Mouse (Mus musculus) limb, embryonic 13.5 days (tissue): Measurements from ENCODE around the gene Crb3. TPM values are rescaled to one million over a fixed set of nuclear protein-coding genes. Genes with fewer than 3 reads are reported as not detected.

Source experiments
- ATAC-seq: fragments of 200-750 bp; cut with Nextera tagmentation; 2 replicates; pipeline ENCODE4 v1.8.0; 2017; ENCODE audit warnings: low read depth, moderate number of reproducible peaks, moderate TSS enrichment; ENCODE audit not compliant: low FRiP score
- H3K27ac ChIP-seq: fragments of 300-500 bp; sonication (generic); 2 replicates; pipeline ENCODE4 v1.5.1; 2015; ENCODE audit warnings: inconsistent platforms, mild to moderate bottlenecking, moderate library complexity
- H3K27me3 ChIP-seq: fragments of 300-500 bp; sonication (generic); 2 replicates; pipeline ENCODE4 v1.6.1; 2015; ENCODE audit warnings: mild to moderate bottlenecking, inconsistent platforms
- H3K36me3 ChIP-seq: fragments of 300-500 bp; sonication (generic); 2 replicates; pipeline ENCODE4 v1.6.1; 2015; ENCODE audit warnings: inconsistent platforms, mild to moderate bottlenecking, moderate library complexity
- H3K4me1 ChIP-seq: fragments of 300-500 bp; sonication (generic); 2 replicates; pipeline ENCODE4 v1.6.1; 2015; ENCODE audit warnings: inconsistent platforms
- H3K4me2 ChIP-seq: fragments of 300-500 bp; sonication (generic); replicated peaks from 2 replicates; pipeline ENCODE4 v1.6.1; 2015; ENCODE audit warnings: inconsistent platforms, mild to moderate bottlenecking, moderate library complexity
- H3K4me3 ChIP-seq: fragments of 300-500 bp; sonication (generic); 2 replicates; pipeline ENCODE4 v1.5.1; 2015; ENCODE audit warnings: moderate library complexity, mild to moderate bottlenecking, inconsistent platforms
- H3K9ac ChIP-seq: fragments of 300-500 bp; sonication (generic); 2 replicates; pipeline ENCODE4 v1.6.1; 2015; ENCODE audit warnings: mild to moderate bottlenecking, inconsistent platforms
- H3K9me3 ChIP-seq: fragments of 300-500 bp; sonication (generic); 2 replicates; pipeline ENCODE4 v1.6.1; 2016; ENCODE audit warnings: inconsistent platforms
- WGBS: fragments of 180-500 bp; shearing (Covaris S2); methylation state at CpG from one replicate; pipeline ENCODE4 v1.1.7; 2015; 5-methylcytosine and 5-hydroxymethylcytosine counted together
- polyA plus RNA-seq: library from polyadenylated mRNA; unstranded; fragments of >200 nt; fragmentation: Nextera tagmentation; extraction: Ambion mirVana; gene quantifications from 2 replicates; pipeline ENCODE4 v1.2.1, GENCODE M21; 2015

Crb3 gene
- polyA plus RNA-seq, 1 experiment from 2014 or later, result 2.9 TPM

DNA sequence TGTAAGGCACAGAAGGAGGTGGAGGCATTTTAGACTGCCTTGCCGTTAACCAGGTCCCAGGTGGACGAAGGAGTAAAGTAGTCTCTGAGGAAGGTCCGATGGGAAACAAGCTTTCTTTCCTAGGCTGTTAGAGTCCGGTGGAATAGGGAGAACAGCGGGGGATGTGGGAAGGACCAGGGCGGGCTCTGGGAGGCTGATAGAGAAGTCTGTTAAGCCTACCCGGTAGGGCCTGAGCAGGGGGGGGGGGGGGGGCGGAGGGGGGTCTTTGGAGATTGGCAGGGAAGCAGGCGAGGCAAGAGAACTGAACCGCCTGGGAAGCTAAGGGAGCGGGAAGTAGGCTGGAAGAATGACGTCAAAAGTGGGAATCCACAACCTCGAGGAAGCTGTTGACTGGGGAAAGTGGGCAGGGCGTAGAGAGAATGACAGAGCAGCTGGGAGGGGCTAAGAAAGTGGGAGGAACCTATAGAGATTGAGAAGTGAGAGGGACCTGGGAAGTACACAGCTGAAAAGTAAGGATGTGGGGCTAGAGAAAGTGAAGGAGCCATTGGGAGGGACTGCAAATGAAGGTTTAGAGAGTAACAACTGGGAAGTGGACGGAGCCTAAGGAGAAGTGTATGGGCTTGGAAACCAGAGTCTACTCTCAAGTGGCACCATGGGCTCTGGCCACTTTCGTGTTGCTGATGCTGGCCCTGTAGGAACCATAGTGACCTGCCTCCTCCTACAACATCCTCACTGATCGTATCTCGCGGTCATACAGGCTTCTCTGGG lies 37.1 kb downstream of the Crb3 start:
- peak overlapping the region; percentile 26 for H3K4me3 ChIP-seq
- peak; percentile 90 for ATAC-seq
- H3K9ac ChIP-seq, result no peak overlapping the region; the same call in 1 of the 2 replicates
- H3K36me3 ChIP-seq, result no peaks in the 10 kb centered on the region
- H3K27me3 ChIP-seq, result peaks cover 11% of the 10 kb centered on the region
- H3K27ac ChIP-seq, result no peak overlapping the region
- H3K4me1 ChIP-seq, result peaks cover 9% of the 10 kb centered on the region; the same call in 1 of the 2 replicates
- H3K9me3 ChIP-seq, result no peaks in the 10 kb centered on the region
- H3K4me2 ChIP-seq, result peak overlapping the region; percentile 56
- under 1% methylated on average over 17 of the region's 19 CpGs for WGBS

DNA sequence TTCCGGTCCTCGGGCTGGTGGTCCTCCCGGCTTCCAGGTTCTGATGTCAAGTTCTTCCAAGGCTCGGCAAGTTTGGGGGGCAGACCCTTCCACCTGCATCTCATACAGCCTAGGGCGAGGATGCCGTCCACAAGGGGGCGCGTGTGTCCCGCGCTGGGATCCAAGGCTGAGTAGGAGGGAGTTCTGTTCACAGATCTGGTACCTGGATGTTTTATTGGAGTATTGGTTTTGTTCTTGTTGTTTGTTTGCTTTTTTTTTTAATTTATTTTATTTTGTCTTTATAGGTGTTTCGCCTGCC lies 37.7 kb downstream of the Crb3 start:
- Histone ChIP-seq H3K9me3 (no peaks in the 10 kb centered on the region), H3K27me3 (peaks cover 11% of the 10 kb centered on the region), H3K4me2 (peak overlapping the region; percentile 56), H3K36me3 (no peaks in the 10 kb centered on the region), H3K27ac (no peak overlapping the region), H3K9ac (no peak overlapping the region; the same call in 1 of the 2 replicates), H3K4me1 (peaks cover 9% of the 10 kb centered on the region; the same call in 1 of the 2 replicates), H3K4me3 (peak overlapping the region; percentile 26)
- peak; percentile 83 for ATAC-seq
- under 1% methylated on average over 11 of the region's 11 CpGs for WGBS

DNA sequence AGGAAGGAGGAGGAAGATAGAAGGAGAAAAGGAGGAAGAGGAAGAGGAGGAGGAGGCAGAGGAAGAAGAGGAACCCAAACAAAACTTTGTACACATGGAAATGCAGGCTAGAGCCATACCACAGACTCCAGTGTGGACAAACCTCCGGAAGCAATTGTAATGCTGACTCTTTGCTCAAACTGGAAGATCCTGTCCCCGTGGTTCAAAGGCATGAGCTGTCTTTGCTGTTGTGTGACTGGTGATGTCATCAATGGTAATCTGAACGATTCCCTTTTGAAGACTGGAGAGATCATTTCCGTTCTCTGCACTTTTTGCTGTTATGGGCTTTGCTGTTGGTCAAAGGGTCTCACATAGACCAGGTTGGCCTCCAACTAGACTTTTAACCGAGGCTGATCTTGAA lies 39.4 kb downstream of the Crb3 start:
- ATAC-seq, result no peak
- H3K4me3 ChIP-seq, result no peak overlapping the region
- peaks cover 9% of the 10 kb centered on the region; the same call in 1 of the 2 replicates for H3K4me1 ChIP-seq
- H3K36me3 ChIP-seq, result 0 out of 2 replicates have a peak, but pooled peaks cover 3% of the 10 kb centered on the region
- no peaks in the 10 kb centered on the region for H3K9me3 ChIP-seq
- H3K9ac ChIP-seq, result no peak overlapping the region
- WGBS, result 82% methylated on average over 5 of the region's 5 CpGs
- peaks cover 11% of the 10 kb centered on the region for H3K27me3 ChIP-seq
- H3K27ac ChIP-seq, result no peak overlapping the region
- H3K4me2 ChIP-seq, result no peak overlapping the region

DNA sequence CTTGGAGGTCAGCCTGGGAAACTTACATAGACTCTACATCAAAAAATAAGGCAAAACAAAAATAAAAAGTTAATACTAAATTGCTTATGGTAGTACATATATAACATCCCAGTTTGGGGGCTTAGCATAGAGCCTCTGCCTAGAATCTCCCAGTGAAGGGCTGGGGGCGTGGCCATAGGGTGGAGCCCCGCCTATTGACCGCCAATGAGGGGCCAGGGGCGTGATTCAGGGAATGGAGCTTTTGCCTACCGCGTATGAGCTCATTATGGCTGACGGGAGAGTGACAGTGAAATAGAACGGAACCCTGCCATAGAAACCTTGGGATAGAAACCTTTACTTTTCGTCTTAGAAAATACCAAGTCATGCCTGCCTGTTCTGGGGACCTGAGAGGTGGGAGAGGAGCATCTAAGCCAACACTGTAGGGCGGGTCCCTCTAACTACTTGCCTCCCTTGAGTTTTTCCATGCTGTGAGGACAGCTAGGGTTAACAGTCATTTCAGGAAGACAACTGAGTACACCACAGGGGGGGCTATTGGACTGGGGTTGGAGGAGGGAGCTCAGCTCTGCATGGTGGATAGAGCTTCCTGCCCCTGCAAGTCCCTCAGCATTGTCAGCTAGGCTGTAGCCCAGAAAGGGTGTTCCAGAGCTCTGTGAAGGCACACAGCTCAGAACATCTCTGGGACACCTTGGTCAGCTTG lies 40.9 kb downstream of the Crb3 start:
- 8% methylated on average over 10 of the region's 10 CpGs for WGBS
- ATAC-seq, result no peak

DNA sequence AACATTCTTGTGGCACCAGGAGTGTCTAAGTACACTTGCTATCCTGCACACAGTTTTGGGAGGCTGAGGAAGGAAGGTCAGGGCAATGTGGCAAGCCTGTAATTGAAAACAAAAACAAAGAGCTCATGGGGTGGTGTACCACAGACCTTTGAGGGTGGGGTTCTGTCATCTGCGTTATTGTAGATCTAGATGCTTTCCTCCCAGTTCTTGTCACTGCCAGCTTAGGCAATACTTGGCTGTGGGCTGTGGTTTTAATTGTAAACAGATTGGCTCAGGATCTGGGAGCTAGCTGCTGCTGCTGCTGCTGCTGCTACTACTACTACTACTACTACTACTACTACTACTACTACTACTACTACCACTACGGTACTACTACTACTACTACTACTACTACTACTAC lies 43.4 kb downstream of the Crb3 start:
- no peak overlapping the region for H3K9ac ChIP-seq
- no peak overlapping the region for H3K4me3 ChIP-seq
- H3K4me2 ChIP-seq, result no peak overlapping the region
- no peak overlapping the region for H3K27ac ChIP-seq
- peaks cover 21% of the 10 kb centered on the region for H3K4me1 ChIP-seq
- whole genome bisulfite sequencing, result 69% methylated on average over 2 of the region's 2 CpGs
- H3K36me3 ChIP-seq, result peaks cover 8% of the 10 kb centered on the region
- no peak for ATAC-seq
- H3K27me3 ChIP-seq, result no peaks in the 10 kb centered on the region
- H3K9me3 ChIP-seq, result no peaks in the 10 kb centered on the region

More for the DNA sequence above, 40.9 kb downstream of the Crb3 start:
- peaks cover 10% of the 10 kb centered on the region for H3K27me3 ChIP-seq
- H3K27ac ChIP-seq, result no peak overlapping the region
- peaks cover 15% of the 10 kb centered on the region for H3K4me1 ChIP-seq
- no peak overlapping the region for H3K4me2 ChIP-seq
- H3K4me3 ChIP-seq, result no peak overlapping the region
- H3K9me3 ChIP-seq, result no peaks in the 10 kb centered on the region
- H3K36me3 ChIP-seq, result 0 out of 2 replicates have a peak, but pooled peaks cover 3% of the 10 kb centered on the region
- H3K9ac ChIP-seq, result no peak overlapping the region

DNA sequence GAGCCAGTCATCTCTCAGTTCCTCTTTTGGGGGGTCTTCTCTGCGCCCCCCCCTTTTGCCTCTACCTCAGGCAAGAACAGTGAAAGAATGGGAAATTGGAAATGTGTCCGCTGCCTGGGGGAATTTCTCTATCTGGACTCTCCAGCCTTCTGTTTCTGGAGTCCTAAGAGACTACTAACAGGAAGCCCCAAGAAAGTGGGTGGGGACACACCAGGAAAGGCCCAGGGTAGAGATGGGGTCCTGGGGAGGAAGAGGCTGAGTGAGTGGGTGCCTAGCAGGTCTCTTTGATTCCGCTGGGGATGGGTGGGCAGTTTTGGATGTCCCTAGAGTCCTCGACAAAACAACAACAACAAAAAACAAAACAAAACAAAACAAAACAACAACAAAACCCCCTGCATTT lies 45.6 kb downstream of the Crb3 start:
- no peaks in the 10 kb centered on the region for H3K27me3 ChIP-seq
- no peak overlapping the region for H3K27ac ChIP-seq
- H3K4me1 ChIP-seq, result peaks cover 22% of the 10 kb centered on the region
- ATAC-seq, result peak; percentile 12; the same call in 1 of the 2 replicates
- WGBS, result 44% methylated on average over 4 of the region's 4 CpGs
- H3K36me3 ChIP-seq, result peaks cover 9% of the 10 kb centered on the region
- H3K9ac ChIP-seq, result peak overlapping the region; percentile 77; the same call in 1 of the 2 replicates
- H3K9me3 ChIP-seq, result no peaks in the 10 kb centered on the region
- peak overlapping the region; percentile 78 for H3K4me2 ChIP-seq
- peak overlapping the region; percentile 71 for H3K4me3 ChIP-seq

DNA sequence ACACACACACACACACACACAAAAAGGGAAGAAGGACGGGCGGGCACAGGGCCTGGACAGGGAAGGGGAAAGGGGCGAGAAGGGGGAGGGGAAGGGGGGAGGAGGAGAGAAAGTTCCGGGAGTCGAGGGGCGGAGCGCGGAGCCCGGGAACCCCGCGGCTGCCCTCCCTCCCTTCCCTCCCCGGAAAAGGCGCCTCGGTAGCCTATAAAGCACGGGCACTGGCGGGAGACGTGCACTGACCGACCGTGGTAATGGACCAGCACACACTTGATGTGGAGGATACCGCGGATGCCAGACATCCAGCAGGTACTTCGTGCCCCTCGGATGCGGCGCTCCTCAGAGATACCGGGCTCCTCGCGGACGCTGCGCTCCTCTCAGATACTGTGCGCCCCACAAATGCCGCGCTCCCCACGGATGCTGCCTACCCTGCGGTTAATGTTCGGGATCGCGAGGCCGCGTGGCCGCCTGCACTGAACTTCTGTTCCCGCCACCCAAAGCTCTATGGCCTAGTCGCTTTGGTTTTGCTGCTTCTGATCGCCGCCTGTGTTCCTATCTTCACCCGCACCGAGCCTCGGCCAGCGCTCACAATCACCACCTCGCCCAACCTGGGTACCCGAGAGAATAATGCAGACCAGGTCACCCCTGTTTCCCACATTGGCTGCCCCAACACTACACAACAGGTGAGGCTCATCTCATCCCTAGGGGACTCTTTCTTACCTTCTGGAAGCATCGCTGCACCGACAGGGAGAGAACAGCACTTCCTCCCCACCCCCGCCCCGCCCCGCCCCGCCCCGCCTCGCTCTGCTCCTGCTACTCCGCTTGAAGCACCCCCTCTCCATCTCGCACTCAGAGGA lies 46.5 kb downstream of the Crb3 start, which contains the start of gene Tnfsf9:
Tnfsf9 (plus strand) TSS at position 145 of the 854 bp plus-strand sequence.
- ATAC-seq, result peak; percentile 80
- Histone ChIP-seq H3K36me3 (peaks cover 9% of the 10 kb centered on the region), H3K9ac (peak within 1 kb of the TSS; percentile 77), H3K27ac (peak within 1 kb of the TSS; percentile 58; the same call in 1 of the 2 replicates), H3K9me3 (no peaks in the 10 kb centered on the region), H3K4me1 (peaks cover 22% of the 10 kb centered on the region), H3K4me2 (peak within 1 kb of the TSS; percentile 78), H3K4me3 (peak within 1 kb of the TSS; percentile 71), H3K27me3 (no peaks in the 10 kb centered on the region)
- WGBS, result under 1% methylated on average over 59 of the region's 61 CpGs

DNA sequence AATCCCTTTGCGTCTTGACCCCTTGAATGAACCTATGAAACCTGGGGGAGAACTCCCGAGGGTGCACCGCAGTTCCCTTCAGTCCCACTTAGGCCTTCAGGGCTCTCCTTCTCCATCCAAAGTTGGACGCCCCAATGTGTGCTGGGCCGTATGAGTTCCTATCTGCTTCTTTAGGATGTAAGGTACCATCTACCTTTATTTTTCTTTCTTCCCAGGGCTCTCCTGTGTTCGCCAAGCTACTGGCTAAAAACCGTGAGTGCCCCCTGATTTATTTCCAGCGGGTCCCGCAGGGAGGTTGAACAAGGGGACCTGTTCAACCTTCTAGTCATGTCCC lies 47.1 kb downstream of the Crb3 start:
- no peak overlapping the region for H3K27ac ChIP-seq
- peak overlapping the region; percentile 77 for H3K9ac ChIP-seq
- ATAC-seq, result no peak

DNA sequence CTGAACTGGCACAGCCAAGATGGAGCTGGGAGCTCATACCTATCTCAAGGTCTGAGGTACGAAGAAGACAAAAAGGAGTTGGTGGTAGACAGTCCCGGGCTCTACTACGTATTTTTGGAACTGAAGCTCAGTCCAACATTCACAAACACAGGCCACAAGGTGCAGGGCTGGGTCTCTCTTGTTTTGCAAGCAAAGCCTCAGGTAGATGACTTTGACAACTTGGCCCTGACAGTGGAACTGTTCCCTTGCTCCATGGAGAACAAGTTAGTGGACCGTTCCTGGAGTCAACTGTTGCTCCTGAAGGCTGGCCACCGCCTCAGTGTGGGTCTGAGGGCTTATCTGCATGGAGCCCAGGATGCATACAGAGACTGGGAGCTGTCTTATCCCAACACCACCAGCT lies 48.2 kb downstream of the Crb3 start:
- no peak overlapping the region for H3K9ac ChIP-seq
- no peak for ATAC-seq
- H3K4me3 ChIP-seq, result no peak overlapping the region
- H3K27me3 ChIP-seq, result no peaks in the 10 kb centered on the region
- peak overlapping the region; percentile 78 for H3K4me2 ChIP-seq
- peaks cover 9% of the 10 kb centered on the region for H3K36me3 ChIP-seq
- 90% methylated on average over 5 of the region's 5 CpGs for WGBS
- peaks cover 22% of the 10 kb centered on the region for H3K4me1 ChIP-seq
- no peaks in the 10 kb centered on the region for H3K9me3 ChIP-seq
- H3K27ac ChIP-seq, result no peak overlapping the region

More for the DNA sequence above, 47.1 kb downstream of the Crb3 start:
- H3K36me3 ChIP-seq, result peaks cover 9% of the 10 kb centered on the region
- no peaks in the 10 kb centered on the region for H3K9me3 ChIP-seq
- no peaks in the 10 kb centered on the region for H3K27me3 ChIP-seq
- peak overlapping the region; percentile 71 for H3K4me3 ChIP-seq
- peaks cover 22% of the 10 kb centered on the region for H3K4me1 ChIP-seq
- H3K4me2 ChIP-seq, result peak overlapping the region; percentile 78
- WGBS, result 7% methylated on average over 9 of the region's 9 CpGs

DNA sequence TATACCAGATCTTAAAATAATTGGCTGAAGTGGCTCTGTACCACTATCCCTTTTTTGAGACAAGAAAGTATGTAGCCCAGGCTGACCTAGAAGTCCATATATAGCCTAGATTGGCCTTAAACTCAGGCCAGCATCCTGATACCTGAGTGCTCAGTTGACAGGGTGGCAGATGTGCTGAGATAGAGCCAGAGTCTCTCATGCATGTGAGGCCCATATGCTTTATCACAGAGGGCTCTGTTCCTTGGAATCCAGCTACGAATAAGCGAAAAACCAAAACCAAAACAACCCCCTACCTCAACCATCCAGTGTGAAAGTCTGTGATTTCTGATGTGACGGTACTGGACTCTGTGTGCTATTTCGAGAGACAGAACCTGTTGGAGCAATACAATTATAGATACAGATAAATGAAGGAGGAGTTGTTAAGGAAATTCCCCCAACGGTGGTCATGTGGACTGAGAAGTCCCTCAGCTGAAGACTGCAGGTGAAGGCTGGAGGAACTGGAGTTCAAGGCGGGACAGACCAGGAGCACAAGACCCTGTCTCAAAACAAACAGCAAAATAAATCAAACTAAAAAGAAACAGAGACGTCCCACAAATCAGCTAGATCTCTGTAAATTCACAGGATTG lies 49.2 kb downstream of the Crb3 start:
- Histone ChIP-seq H3K4me3 (no peak overlapping the region), H3K27me3 (no peaks in the 10 kb centered on the region), H3K4me1 (peaks cover 22% of the 10 kb centered on the region), H3K9me3 (no peaks in the 10 kb centered on the region), H3K4me2 (no peak overlapping the region), H3K9ac (no peak overlapping the region), H3K27ac (no peak overlapping the region), H3K36me3 (peaks cover 6% of the 10 kb centered on the region)
- no peak for ATAC-seq
- 80% methylated on average over 7 of the region's 7 CpGs for WGBS

DNA sequence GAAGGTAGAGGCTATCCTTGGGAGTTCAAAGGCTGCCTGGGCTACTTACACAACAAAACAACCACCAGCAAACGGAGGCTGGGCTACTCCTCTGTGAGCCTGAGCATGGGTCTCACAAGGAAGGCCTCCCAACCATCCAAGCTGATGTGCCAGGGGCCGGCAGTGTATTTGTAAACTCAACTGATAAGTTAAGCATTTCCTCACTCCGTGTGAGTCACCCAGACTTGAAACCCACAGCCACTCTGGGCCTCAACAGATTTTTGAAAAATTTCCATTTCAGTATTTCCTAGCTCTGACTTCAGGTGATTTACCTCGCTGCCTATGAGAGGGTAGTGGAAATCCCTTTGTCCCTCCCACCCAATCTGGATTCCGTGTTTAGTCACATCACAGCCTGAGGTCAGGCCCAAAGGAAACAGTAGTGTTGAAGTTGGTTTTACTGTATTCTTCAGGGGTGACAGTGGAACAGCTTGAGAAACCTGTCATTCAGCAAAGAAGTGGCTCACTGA lies 49.8 kb downstream of the Crb3 start:
- WGBS, result 48% methylated on average over 5 of the region's 5 CpGs
- Histone ChIP-seq H3K4me1 (peaks cover 22% of the 10 kb centered on the region), H3K9ac (no peak overlapping the region), H3K4me3 (no peak overlapping the region), H3K4me2 (no peak overlapping the region), H3K9me3 (no peaks in the 10 kb centered on the region), H3K27ac (no peak overlapping the region), H3K27me3 (no peaks in the 10 kb centered on the region), H3K36me3 (peaks cover 6% of the 10 kb centered on the region)
- ATAC-seq, result no peak
